Mouse (Mus musculus) cerebral cortex, adult 2 months (tissue): ENCODE data around the gene Cdk17.

Experiments
- WGBS: fragments of 180-500 bp; shearing (Covaris S2); methylation state at CpG from one replicate; pipeline ENCODE4 v1.1.7; 2018; 5-methylcytosine and 5-hydroxymethylcytosine counted together

The Cdk17 gene

GRCm38 (mm10) chr10:93142600-93143284 lies 17.9 kb upstream of the Cdk17 start:
- 36% methylated on average over 8 of the region's 8 CpGs for WGBS

GRCm38 (mm10) chr10:93143285-93143985 lies 17.2 kb upstream of the Cdk17 start:
- 43% methylated on average over 18 of the region's 18 CpGs for WGBS

GRCm38 (mm10) chr10:93143986-93144314 lies 16.7 kb upstream of the Cdk17 start:
- WGBS: 47% methylated on average over 6 of the region's 6 CpGs

GRCm38 (mm10) chr10:93144579-93144978 lies 16.1 kb upstream of the Cdk17 start:
- WGBS: 53% methylated on average over 1 of the region's 1 CpGs

- WGBS: 52% methylated on average over 10 of the region's 10 CpGs
These were observed 15.6 kb upstream of the Cdk17 start for GRCm38 (mm10) chr10:93145088-93145487.

- 91% methylated on average over 4 of the region's 4 CpGs for WGBS
These were observed 14.1 kb upstream of the Cdk17 start for GRCm38 (mm10) chr10:93146601-93147000.

GRCm38 (mm10) chr10:93147691-93148090 lies 13.0 kb upstream of the Cdk17 start:
- whole genome bisulfite sequencing: 93% methylated on average over 6 of the region's 6 CpGs

GRCm38 (mm10) chr10:93149597-93149996 lies 11.1 kb upstream of the Cdk17 start:
- 69% methylated on average over 1 of the region's 2 CpGs for WGBS

- WGBS: 25% methylated on average over 6 of the region's 6 CpGs
These were observed 8.9 kb upstream of the Cdk17 start for GRCm38 (mm10) chr10:93151775-93152174.

- 87% methylated on average over 5 of the region's 5 CpGs for WGBS
These were observed 8.0 kb upstream of the Cdk17 start for GRCm38 (mm10) chr10:93152698-93153097.

GRCm38 (mm10) chr10:93153404-93153803 lies 7.3 kb upstream of the Cdk17 start:
- WGBS: 97% methylated on average over 2 of the region's 2 CpGs

GRCm38 (mm10) chr10:93159651-93160496 lies 801 bp upstream of the Cdk17 start:
- WGBS: 28% methylated on average over 17 of the region's 17 CpGs

GRCm38 (mm10) chr10:93160497-93160806 lies 223 bp upstream of the Cdk17 start:
- 1% methylated on average over 26 of the region's 26 CpGs for WGBS

- WGBS: 1% methylated on average over 33 of the region's 33 CpGs
These were observed 1.0 kb downstream of the Cdk17 start for GRCm38 (mm10) chr10:93161511-93162275.

- WGBS: 9% methylated on average over 11 of the region's 11 CpGs
These were observed 1.7 kb downstream of the Cdk17 start for GRCm38 (mm10) chr10:93162276-93162971.

GRCm38 (mm10) chr10:93162972-93163660 lies 2.4 kb downstream of the Cdk17 start:
- 19% methylated on average over 7 of the region's 7 CpGs for WGBS

- 34% methylated on average over 6 of the region's 6 CpGs for WGBS
These were observed 3.2 kb downstream of the Cdk17 start for GRCm38 (mm10) chr10:93163711-93164488.

- 17% methylated on average over 14 of the region's 14 CpGs for WGBS
These were observed 5.0 kb downstream of the Cdk17 start for GRCm38 (mm10) chr10:93165416-93166381.

- WGBS: 8% methylated on average over 5 of the region's 5 CpGs
These were observed 5.7 kb downstream of the Cdk17 start for GRCm38 (mm10) chr10:93166382-93166769.
